Comparison of ENCODE assay signal across 11 mouse cellular contexts in the genomic region with DNA sequence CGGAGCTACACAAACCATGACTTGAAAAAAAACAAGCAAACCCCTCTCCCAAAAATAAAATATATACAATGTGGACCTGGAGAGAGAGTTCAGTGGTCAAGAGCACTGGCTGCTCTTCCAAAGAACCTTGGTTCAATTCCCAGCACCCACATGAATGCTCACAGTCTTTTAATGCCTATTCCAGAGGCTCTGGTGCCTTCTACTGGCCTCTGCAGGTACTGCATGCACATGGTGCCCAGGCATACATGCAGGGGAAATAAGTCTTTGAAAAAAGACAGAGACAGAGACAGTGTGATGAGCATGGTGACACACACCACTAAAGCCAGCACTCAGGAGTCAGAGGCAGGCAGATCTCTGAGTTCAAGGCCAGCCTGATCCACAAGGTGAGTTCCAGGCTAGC. TPM values are rescaled to one million over a fixed set of nuclear protein-coding genes. Genes with fewer than 3 reads are reported as not detected.
A peak's percentile ranks its signal among the peaks of the same experiment; 100 is the strongest.
DNase-seq lines count a peak whose midpoint lies in the region; ATAC-seq lines count a peak whose summit lies in the region.
"Had no signal": no experiment of that assay in that cellular context is flagged by ENCODE, and none has a peak within 500 bp of the region (broad histone marks: within the 10 kb centered on the region; RNA-seq: fewer than 3 reads in every experiment).

No protein-coding gene starts in this region.

- WGBS in liver, embryonic 12.5 days (ENCODE audit: insufficient replicate concordance): 100% methylated on average over 1 of the region's 1 CpGs

- H3K4me1 ChIP-seq in liver, embryonic 12.5 days: peaks cover 46% of the 10 kb centered on the region
- H3K4me1 ChIP-seq: hindbrain, embryonic 13.5 days; neural tube, embryonic 12.5 days had no signal

- H3K9me3 ChIP-seq in liver, embryonic 12.5 days (replicated peaks): peaks cover 7% of the 10 kb centered on the region; the same call in 1 of the 2 replicates
- H3K9me3 ChIP-seq: hindbrain, embryonic 13.5 days; neural tube, embryonic 12.5 days had no signal

- DNase-seq in cerebellum, adult 9-10 months: peak; percentile 39
- no peak for DNase-seq in cerebellum, adult 18-20 months
- DNase-seq in liver: peak; percentile 41
- peak; percentile 49 to 53 for DNase-seq in B cell, adult 2 months
- no peak for DNase-seq in adrenal gland, adult 18-20 months (ENCODE audit: low spot score in 2 of 2)
- DNase-seq in neural tube, embryonic 10.5 days (ENCODE audit: extremely low spot score, low spot score): no peak

- ATAC-seq in liver, embryonic 12.5 days: no peak
- ATAC-seq in common myeloid progenitor, adult 5-6 weeks (replicated peaks; ENCODE audit: low read depth, poor library complexity, severe bottlenecking): 0 out of 2 replicates have a peak, but pooled peaks have one; percentile 12

- H3K4me3 ChIP-seq in liver, embryonic 12.5 days: no peak overlapping the region
- H3K4me3 ChIP-seq: hindbrain, embryonic 13.5 days; neural tube, embryonic 12.5 days had no signal

- H3K27me3 ChIP-seq in liver, embryonic 12.5 days (replicated peaks): no peaks in the 10 kb centered on the region
- H3K27me3 ChIP-seq: hindbrain, embryonic 13.5 days; neural tube, embryonic 12.5 days had no signal

- no peak overlapping the region for H3K9ac ChIP-seq in liver, embryonic 12.5 days
- H3K9ac ChIP-seq: hindbrain, embryonic 13.5 days; neural tube, embryonic 12.5 days had no signal

- H3K4me2 ChIP-seq in liver, embryonic 12.5 days: no peak overlapping the region
- H3K4me2 ChIP-seq: hindbrain, embryonic 13.5 days; neural tube, embryonic 12.5 days had no signal

- H3K27ac ChIP-seq in liver, embryonic 12.5 days: no peak overlapping the region
- H3K27ac ChIP-seq: hindbrain, embryonic 13.5 days; neural tube, embryonic 12.5 days had no signal

- peaks cover 100% of the 10 kb centered on the region for H3K36me3 ChIP-seq in liver, embryonic 12.5 days

RNA-seq across cellular contexts. Expression of gene Naglu, which starts 15.8 kb away (rescaled TPM):
- polyA plus RNA-seq in liver, embryonic 12.5 days (2016; fragmentation: Nextera tagmentation; extraction: Ambion mirVana): 6.3 and 7.0 TPM in 2 replicates
- 4.5 and 8.3 TPM in 2 replicates for total RNA-seq in common myeloid progenitor, adult 5-6 weeks (2017)
- 10 to 100 TPM; 25.8 to 39.0 TPM for total RNA-seq in adrenal gland, adult 18-20 months (2021)

RNA-seq across cellular contexts. Expression of gene Hsd17b1, which starts 24.2 kb away (rescaled TPM):
- polyA plus RNA-seq in liver, embryonic 12.5 days (2016; fragmentation: Nextera tagmentation; extraction: Ambion mirVana): 0.08 TPM in 1 of 2 replicates, not detected in the other
- 1.2 TPM in 1 of 2 replicates, not detected in the other for total RNA-seq in common myeloid progenitor, adult 5-6 weeks (2017)
- 1 to 10 TPM; 1.2 to 2.0 TPM for total RNA-seq in adrenal gland, adult 18-20 months (2021)
- polyA plus RNA-seq: embryonic facial prominence, embryonic 14.5 days had no signal

RNA-seq across cellular contexts. Expression of gene Coasy, which starts 28.4 kb away (rescaled TPM):
- polyA plus RNA-seq in liver, embryonic 12.5 days (2016; fragmentation: Nextera tagmentation; extraction: Ambion mirVana): 26.4 and 28.5 TPM in 2 replicates
- 13.3 and 23.2 TPM in 2 replicates for total RNA-seq in common myeloid progenitor, adult 5-6 weeks (2017)
- total RNA-seq in adrenal gland, adult 18-20 months (2021): 10 to 100 TPM; 84.4 to 94.1 TPM

RNA-seq across cellular contexts. Expression of gene Mlx, which starts 33.1 kb away (rescaled TPM):
- polyA plus RNA-seq in liver, embryonic 12.5 days (2016; fragmentation: Nextera tagmentation; extraction: Ambion mirVana): 34.9 and 35.7 TPM in 2 replicates
- total RNA-seq in common myeloid progenitor, adult 5-6 weeks (2017): 30.0 and 31.1 TPM in 2 replicates
- total RNA-seq in adrenal gland, adult 18-20 months (2021): 10 to 100 TPM; 46.5 to 61.8 TPM

RNA-seq across cellular contexts. Expression of gene Psmc3ip, which starts 41.3 kb away (rescaled TPM):
- polyA plus RNA-seq in liver, embryonic 12.5 days (2016; fragmentation: Nextera tagmentation; extraction: Ambion mirVana): 28.2 and 28.3 TPM in 2 replicates
- 46.7 and 57.6 TPM in 2 replicates for total RNA-seq in common myeloid progenitor, adult 5-6 weeks (2017)
- 1 to 10 TPM; 2.8 to 3.8 TPM for total RNA-seq in adrenal gland, adult 18-20 months (2021)

Comparison
In these comparisons a context has a peak if more than half of its experiments do, and no peak if none do; other contexts are left out.
1. DNase-seq: peak in cerebellum, adult 9-10 months (single experiment), liver (single experiment) and B cell, adult 2 months (2 of 2); none in cerebellum, adult 18-20 months (0 of 2), adrenal gland, adult 18-20 months (0 of 2) and neural tube, embryonic 10.5 days (single experiment).